Comparison of ENCODE assay signal across 17 mouse cellular contexts in the genomic region with DNA sequence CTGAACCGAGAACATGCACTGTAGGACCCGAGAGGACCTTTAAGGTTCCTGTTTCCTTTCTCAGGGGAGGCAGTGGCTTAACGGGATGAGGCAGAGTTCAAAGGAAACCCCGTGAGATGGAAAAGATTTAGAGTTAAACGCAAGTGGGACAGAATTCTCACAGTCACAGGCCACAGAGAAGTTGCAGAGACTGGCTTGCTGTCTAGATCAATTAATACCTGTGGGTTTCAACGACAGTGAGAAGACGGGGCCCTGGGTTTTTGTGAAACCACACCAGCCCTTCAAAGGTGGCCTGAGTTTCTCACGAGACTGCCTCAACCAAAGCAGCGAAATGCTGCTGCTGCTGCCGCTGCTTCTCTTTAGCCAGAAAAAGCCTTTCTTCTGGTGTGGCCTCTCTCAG. TPM values are rescaled to one million over a fixed set of nuclear protein-coding genes. Genes with fewer than 3 reads are reported as not detected.
DNase-seq lines count a peak whose midpoint lies in the region; ATAC-seq and TF ChIP-seq lines count a peak whose summit lies in the region.
"Had no signal": no experiment of that assay in that cellular context is flagged by ENCODE, and none has a peak within 500 bp of the region (broad histone marks: within the 10 kb centered on the region; RNA-seq: fewer than 3 reads in every experiment).

No protein-coding gene starts in this region.

- peak overlapping the region; percentile 60 for H3K4me3 ChIP-seq in erythroblast, embryonic 14.5 days (replicated peaks)
- no peak overlapping the region for H3K4me3 ChIP-seq in liver, embryonic 11.5 days (ENCODE audit: low read depth, low read length)
- H3K4me3 ChIP-seq in liver, postnatal 0 days (ENCODE audit: low read depth, low read length) = no peak overlapping the region

- H3K9ac ChIP-seq in liver, embryonic 11.5 days (ENCODE audit: low read depth, low read length) = no peak overlapping the region
- no peak overlapping the region; the same call in 1 of the 2 replicates for H3K9ac ChIP-seq in liver, postnatal 0 days (replicated peaks)

- TF ChIP-seq CTCF in liver, postnatal 0 days (IDR thresholded peaks at IDR 0.05; ENCODE audit: low read depth) = no peak

- no peaks in the 10 kb centered on the region for H3K9me3 ChIP-seq in erythroblast, embryonic 14.5 days (ENCODE audit: control insufficient read depth, low read length)
- H3K9me3 ChIP-seq in liver, embryonic 11.5 days (ENCODE audit: control insufficient read depth, low read length) = no peaks in the 10 kb centered on the region
- H3K9me3 ChIP-seq in liver, postnatal 0 days (ENCODE audit: low read length) = no peaks in the 10 kb centered on the region

- peaks cover 99% of the 10 kb centered on the region for H3K4me1 ChIP-seq in erythroblast, embryonic 14.5 days (ENCODE audit: control insufficient read depth)
- H3K4me1 ChIP-seq in liver, embryonic 11.5 days (replicated peaks; ENCODE audit: control insufficient read depth, insufficient read depth, low read length) = peaks cover 41% of the 10 kb centered on the region
- H3K4me1 ChIP-seq in liver, postnatal 0 days (ENCODE audit: insufficient read depth) = peaks cover 32% of the 10 kb centered on the region

- TF ChIP-seq EP300 in liver, postnatal 0 days (IDR thresholded peaks at IDR 0.05; ENCODE audit: low read depth) = no peak

- peaks cover 12% of the 10 kb centered on the region for H3K36me3 ChIP-seq in erythroblast, embryonic 14.5 days (ENCODE audit: control insufficient read depth)
- no peaks in the 10 kb centered on the region for H3K36me3 ChIP-seq in liver, embryonic 11.5 days (ENCODE audit: control insufficient read depth, insufficient read depth, low read length)
- no peaks in the 10 kb centered on the region for H3K36me3 ChIP-seq in liver, postnatal 0 days (replicated peaks; ENCODE audit: insufficient read depth, low read length)

- peak overlapping the region; percentile 49; the same call in 1 of the 2 replicates for H3K4me2 ChIP-seq in liver, embryonic 11.5 days
- no peak overlapping the region for H3K4me2 ChIP-seq in liver, postnatal 0 days (ENCODE audit: low read depth, low read length)

- DNase-seq in liver, embryonic 11.5 days (ENCODE audit: low spot score) = no peak
- DNase-seq in liver (no peak), ZHBTc4 (ENCODE audit: low read depth, low spot score) (peak; percentile 27)
- no peak for DNase-seq in liver, postnatal 0 days
- no peak for DNase-seq in kidney, postnatal 14 days
- no peak for DNase-seq in urinary bladder, postnatal 10 days (ENCODE audit: low spot score)
- DNase-seq: cerebellum, adult 9-11 months; gastrocnemius, postnatal 25 days; heart, postnatal 36 days; kidney, postnatal 10 days; left cerebral cortex, postnatal 4 days had no signal

- H3K27ac ChIP-seq in liver, embryonic 11.5 days (ENCODE audit: low read depth, low read length) = peak overlapping the region; percentile 10; the same call in 1 of the 2 replicates
- H3K27ac ChIP-seq in liver, postnatal 0 days (ENCODE audit: low read depth) = 0 out of 2 replicates have a peak overlapping the region, but pooled peaks have one; percentile 16

- ATAC-seq in erythroblast, adult 5-6 weeks (replicated peaks; ENCODE audit: low FRiP score, poor library complexity, severe bottlenecking) = no peak
- ATAC-seq in liver, embryonic 11.5 days (replicated peaks; ENCODE audit: low FRiP score) = no peak
- ATAC-seq in liver, postnatal 0 days = no peak

- 54% methylated on average over 10 of the region's 10 CpGs for WGBS in liver, embryonic 11.5 days
- 54% methylated on average over 10 of the region's 10 CpGs for WGBS in liver, postnatal 0 days (ENCODE audit: insufficient replicate concordance)

- no peaks in the 10 kb centered on the region for H3K27me3 ChIP-seq in erythroblast, embryonic 14.5 days (ENCODE audit: control insufficient read depth)
- H3K27me3 ChIP-seq in liver, embryonic 11.5 days (replicated peaks; ENCODE audit: control insufficient read depth, insufficient read depth, low read length) = no peaks in the 10 kb centered on the region
- no peaks in the 10 kb centered on the region for H3K27me3 ChIP-seq in liver, postnatal 0 days (ENCODE audit: insufficient read depth, low read length)

RNA-seq across cellular contexts. Expression of gene Agfg1, which starts 19.9 kb away (rescaled TPM):
- 5.0 and 5.5 TPM in 2 replicates for polyA plus RNA-seq in erythroblast, embryonic 14.5 days (2012)
- total RNA-seq in erythroblast, adult 5-6 weeks (2015; ENCODE audit: low replicate concordance) = 19.9 and 20.0 TPM in 2 replicates
- 13.4 and 20.8 TPM in 2 replicates for total RNA-seq in erythroblast, adult 5-6 weeks (2017; ENCODE audit: low replicate concordance)
- 47.6 and 58.7 TPM in 2 replicates for polyA plus RNA-seq in liver, embryonic 11.5 days (2014; fragmentation: Nextera tagmentation; extraction: Ambion mirVana)
- polyA plus RNA-seq in liver, postnatal 0 days (2015; fragmentation: Nextera tagmentation; extraction: Ambion mirVana) = 12.2 and 14.2 TPM in 2 replicates

RNA-seq across cellular contexts. Expression of gene Gm47791, which starts 48.3 kb away (rescaled TPM):
- not detected in 2 replicates for polyA plus RNA-seq in erythroblast, embryonic 14.5 days (2012)
- not detected in 2 replicates for total RNA-seq in erythroblast, adult 5-6 weeks (2015; ENCODE audit: low replicate concordance)
- total RNA-seq in erythroblast, adult 5-6 weeks (2017; ENCODE audit: low replicate concordance) = not detected in 2 replicates
- not detected in 2 replicates for polyA plus RNA-seq in liver, embryonic 11.5 days (2014; fragmentation: Nextera tagmentation; extraction: Ambion mirVana)
- not detected in 2 replicates for polyA plus RNA-seq in liver, postnatal 0 days (2015; fragmentation: Nextera tagmentation; extraction: Ambion mirVana)
- total RNA-seq: gastrocnemius, postnatal 25 days; heart, postnatal 36 days; layer of hippocampus, postnatal 25 days; left cerebral cortex, postnatal 4 days; neutrophil, adult 5-6 weeks had no signal
- polyA plus RNA-seq: brain, embryonic 14.5 days; lung, embryonic 16.5 days had no signal

RNA-seq across cellular contexts. Expression of gene Tm4sf20, which starts 51.1 kb away (rescaled TPM):
- not detected in 2 replicates for polyA plus RNA-seq in erythroblast, embryonic 14.5 days (2012)
- total RNA-seq in erythroblast, adult 5-6 weeks (2015; ENCODE audit: low replicate concordance) = not detected in 2 replicates
- total RNA-seq in erythroblast, adult 5-6 weeks (2017; ENCODE audit: low replicate concordance) = not detected in 2 replicates
- polyA plus RNA-seq in liver, embryonic 11.5 days (2014; fragmentation: Nextera tagmentation; extraction: Ambion mirVana) = 0.12 TPM in 1 of 2 replicates, not detected in the other
- polyA plus RNA-seq in liver, postnatal 0 days (2015; fragmentation: Nextera tagmentation; extraction: Ambion mirVana) = not detected in 2 replicates
- total RNA-seq: gastrocnemius, postnatal 25 days; heart, postnatal 36 days; layer of hippocampus, postnatal 25 days; left cerebral cortex, postnatal 4 days; neutrophil, adult 5-6 weeks had no signal
- polyA plus RNA-seq: brain, embryonic 14.5 days; lung, embryonic 16.5 days had no signal
